Mouse (Mus musculus) thymus, postnatal 4 days (tissue): ENCODE data around the gene Apbb2.

Source experiments
- DNase-seq: peaks from one replicate; pipeline ENCODE4 v3.0.0; 2021

Apbb2 gene

GRCm38 (mm10) chr5:66618597-66618996 is at the start of gene Apbb2:
Gene Apbb2, minus strand, starts transcription at chr5:66618784.
- peak; percentile 95 for DNase-seq

- no peak for DNase-seq
Observed at GRCm38 (mm10) chr5:66654220-66654619, 35.6 kb upstream of the Apbb2 start.

GRCm38 (mm10) chr5:66647504-66647903 is 28.9 kb upstream of the Apbb2 start:
- no peak for DNase-seq

GRCm38 (mm10) chr5:66643260-66643659 is 24.7 kb upstream of the Apbb2 start:
- no peak for DNase-seq

- DNase-seq = no peak
Observed at GRCm38 (mm10) chr5:66642156-66642555, 23.6 kb upstream of the Apbb2 start.

- no peak for DNase-seq
Observed at GRCm38 (mm10) chr5:66635459-66636079, 17.0 kb upstream of the Apbb2 start.

GRCm38 (mm10) chr5:66627805-66628204 is 9.2 kb upstream of the Apbb2 start:
- DNase-seq = no peak

GRCm38 (mm10) chr5:66620191-66620625 is 1.6 kb upstream of the Apbb2 start:
- peak; percentile 77 for DNase-seq

GRCm38 (mm10) chr5:66619675-66620074 is 1.1 kb upstream of the Apbb2 start:
- DNase-seq = no peak

GRCm38 (mm10) chr5:66619195-66619594 is 611 bp upstream of the Apbb2 start:
- no peak for DNase-seq

GRCm38 (mm10) chr5:66617921-66618460 is 593 bp downstream of the Apbb2 start:
- no peak for DNase-seq

GRCm38 (mm10) chr5:66614940-66615339 is 3.6 kb downstream of the Apbb2 start:
- DNase-seq = no peak

GRCm38 (mm10) chr5:66613725-66614124 is 4.9 kb downstream of the Apbb2 start:
- no peak for DNase-seq

GRCm38 (mm10) chr5:66612964-66613363 is 5.6 kb downstream of the Apbb2 start:
- DNase-seq = no peak

- no peak for DNase-seq
Observed at GRCm38 (mm10) chr5:66611851-66612250, 6.7 kb downstream of the Apbb2 start.

- DNase-seq = no peak
Observed at GRCm38 (mm10) chr5:66611361-66611760, 7.2 kb downstream of the Apbb2 start.

GRCm38 (mm10) chr5:66610270-66610669 is 8.3 kb downstream of the Apbb2 start:
- no peak for DNase-seq

GRCm38 (mm10) chr5:66609306-66609705 is 9.3 kb downstream of the Apbb2 start:
- DNase-seq = no peak

- no peak for DNase-seq
Observed at GRCm38 (mm10) chr5:66607801-66608200, 10.8 kb downstream of the Apbb2 start.

- DNase-seq = no peak
Observed at GRCm38 (mm10) chr5:66607201-66607600, 11.4 kb downstream of the Apbb2 start.

- DNase-seq = no peak
Observed at GRCm38 (mm10) chr5:66605636-66606035, 12.9 kb downstream of the Apbb2 start.

- no peak for DNase-seq
Observed at GRCm38 (mm10) chr5:66604423-66604822, 14.2 kb downstream of the Apbb2 start.

- DNase-seq = no peak
Observed at GRCm38 (mm10) chr5:66603746-66604145, 14.8 kb downstream of the Apbb2 start.

GRCm38 (mm10) chr5:66603223-66603622 is 15.4 kb downstream of the Apbb2 start:
- no peak for DNase-seq

GRCm38 (mm10) chr5:66602287-66602820 is 16.2 kb downstream of the Apbb2 start:
- DNase-seq = peak; percentile 53
